Comparison of ENCODE assay signal across 9 mouse cellular contexts in genomic region chr1:120116106-120116505, GRCm38 (mm10). TPM values are rescaled to one million over a fixed set of nuclear protein-coding genes. Genes with fewer than 3 reads are reported as not detected.
DNase-seq lines count a peak whose midpoint lies in the region; ATAC-seq and TF ChIP-seq lines count a peak whose summit lies in the region.
"Had no signal": no experiment of that assay in that cellular context is flagged by ENCODE, and none has a peak within 500 bp of the region (broad histone marks: within the 10 kb centered on the region; RNA-seq: fewer than 3 reads in every experiment).

No protein-coding gene starts in this region.

- ATAC-seq in heart, postnatal 0 days (ENCODE audit: insufficient read depth, low read depth), result no peak
- no peak for ATAC-seq in midbrain, embryonic 14.5 days (ENCODE audit: low FRiP score, low TSS enrichment)
- ATAC-seq in inflammation-experienced regulatory T-cells, adult 6 months, result no peak
- no peak for ATAC-seq in granulocyte monocyte progenitor cell, adult 5-6 weeks (replicated peaks; ENCODE audit: poor library complexity, severe bottlenecking)

- no peaks in the 10 kb centered on the region for H3K27me3 ChIP-seq in heart, postnatal 0 days (ENCODE audit: control insufficient read depth, insufficient read depth, low read length)
- H3K27me3 ChIP-seq in midbrain, embryonic 14.5 days (ENCODE audit: control insufficient read depth, insufficient read depth, low read length), result no peaks in the 10 kb centered on the region

- H3K36me3 ChIP-seq in heart, postnatal 0 days (replicated peaks; ENCODE audit: control insufficient read depth, insufficient read depth, low read length), result peaks cover 65% of the 10 kb centered on the region
- H3K36me3 ChIP-seq in midbrain, embryonic 14.5 days (ENCODE audit: control insufficient read depth, insufficient read depth, low read length), result peaks cover 30% of the 10 kb centered on the region

- no peak overlapping the region for H3K4me2 ChIP-seq in heart, postnatal 0 days (ENCODE audit: low read depth, low read length)
- H3K4me2 ChIP-seq in midbrain, embryonic 14.5 days (ENCODE audit: low read length), result no peak overlapping the region

- WGBS in heart, postnatal 0 days, result 47% methylated on average over 11 of the region's 11 CpGs
- 91% methylated on average over 11 of the region's 11 CpGs for WGBS in midbrain, embryonic 14.5 days

- H3K27ac ChIP-seq in left cerebral cortex, adult 2 months, result peak overlapping the region; percentile 70
- H3K27ac ChIP-seq in heart, postnatal 0 days (ENCODE audit: low read depth), result peak overlapping the region; percentile 69
- peak overlapping the region; percentile 68 for H3K27ac ChIP-seq in midbrain, embryonic 14.5 days (replicated peaks; ENCODE audit: low read depth, low read length)

- no peaks in the 10 kb centered on the region for H3K9me3 ChIP-seq in heart, postnatal 0 days (replicated peaks; ENCODE audit: control insufficient read depth, low read length)
- H3K9me3 ChIP-seq in midbrain, embryonic 14.5 days (ENCODE audit: control insufficient read depth, low read length), result no peaks in the 10 kb centered on the region; the same call in 1 of the 2 replicates

- intact Hi-C loops in left cerebral cortex, adult 2 months (cut with DNase I), result no loop called here

- no peak for DNase-seq in left cerebral cortex, adult 2 months (ENCODE audit: extremely low spot score in 1 of 2, low spot score in 2 of 2)
- no peak for DNase-seq in left cerebral cortex, adult 18-20 months (ENCODE audit: low spot score in 2 of 2)
- DNase-seq in cerebellum, postnatal 14 days, result peak; percentile 36
- DNase-seq in heart, postnatal 0 days (ENCODE audit: low spot score), result peak; percentile 25
- no peak for DNase-seq in midbrain, embryonic 14.5 days
- no peak for DNase-seq in thymus, adult 18-20 months

- no peak for TF ChIP-seq CTCF in left cerebral cortex, adult 2 months (IDR thresholded peaks at IDR 0.05)
- TF ChIP-seq CTCF in heart, postnatal 0 days (IDR thresholded peaks at IDR 0.05; ENCODE audit: low read depth), result no peak

- TF ChIP-seq EP300 in heart, postnatal 0 days (IDR thresholded peaks at IDR 0.05; ENCODE audit: low read depth), result no peak

- H3K4me1 ChIP-seq in heart, postnatal 0 days (ENCODE audit: control insufficient read depth, insufficient read depth), result peaks cover 24% of the 10 kb centered on the region
- H3K4me1 ChIP-seq in midbrain, embryonic 14.5 days (ENCODE audit: control insufficient read depth, insufficient read depth, low read length), result peaks cover 6% of the 10 kb centered on the region

- H3K9ac ChIP-seq in heart, postnatal 0 days (replicated peaks; ENCODE audit: low read depth, low read length), result no peak overlapping the region; the same call in 1 of the 2 replicates
- no peak overlapping the region for H3K9ac ChIP-seq in midbrain, embryonic 14.5 days (replicated peaks; ENCODE audit: low read length)

- H3K4me3 ChIP-seq in left cerebral cortex, adult 2 months, result no peak overlapping the region
- H3K4me3 ChIP-seq in heart, postnatal 0 days (ENCODE audit: low read depth, low read length), result no peak overlapping the region
- no peak overlapping the region for H3K4me3 ChIP-seq in midbrain, embryonic 14.5 days (replicated peaks; ENCODE audit: low read depth, low read length)

RNA-seq across cellular contexts. Expression of gene Dbi, which starts 4.8 kb away (rescaled TPM):
- total RNA-seq in left cerebral cortex, adult 2 months (2021), result 100 to 1,000 TPM; 202 to 252 TPM
- total RNA-seq in left cerebral cortex, adult 18-20 months (2021), result 100 to 1,000 TPM; 254 to 257 TPM
- total RNA-seq in heart, postnatal 0 days (2014; rRNA removed; ENCODE audit: low replicate concordance), result 261 and 316 TPM in 2 replicates
- polyA plus RNA-seq in heart, postnatal 0 days (2015; fragmentation: Nextera tagmentation; extraction: Ambion mirVana), result 1,218 and 1,378 TPM in 2 replicates
- 759 and 1,068 TPM in 2 replicates for polyA plus RNA-seq in midbrain, embryonic 14.5 days (2014; fragmentation: Nextera tagmentation; extraction: Ambion mirVana)
- polyA plus RNA-seq in inflammation-experienced regulatory T-cells, adult 6 months (2017; shearing (Covaris generic)), result 100 to 1,000 TPM; 144 to 324 (median 146) TPM
- total RNA-seq in granulocyte monocyte progenitor cell, adult 5-6 weeks (2014; fragmentation: Nextera tagmentation), result 410 and 536 TPM in 2 replicates
- total RNA-seq in granulocyte monocyte progenitor cell, adult 5-6 weeks (2017), result 307 and 413 TPM in 2 replicates

RNA-seq across cellular contexts. Expression of gene 3110009E18Rik, which starts 4.9 kb away (rescaled TPM):
- total RNA-seq in left cerebral cortex, adult 2 months (2021), result 1 to 10 TPM; 6.3 to 6.8 TPM
- 1 to 10 TPM; 5.3 to 5.6 TPM for total RNA-seq in left cerebral cortex, adult 18-20 months (2021)
- total RNA-seq in heart, postnatal 0 days (2014; rRNA removed; ENCODE audit: low replicate concordance), result 11.5 TPM in 1 of 2 replicates, not detected in the other
- 11.3 and 11.4 TPM in 2 replicates for polyA plus RNA-seq in heart, postnatal 0 days (2015; fragmentation: Nextera tagmentation; extraction: Ambion mirVana)
- polyA plus RNA-seq in midbrain, embryonic 14.5 days (2014; fragmentation: Nextera tagmentation; extraction: Ambion mirVana), result 18.7 and 21.4 TPM in 2 replicates
- polyA plus RNA-seq in inflammation-experienced regulatory T-cells, adult 6 months (2017; shearing (Covaris generic)), result 10 to 100 TPM; 23.2 to 27.8 (median 23.7) TPM
- 11.4 and 12.2 TPM in 2 replicates for total RNA-seq in granulocyte monocyte progenitor cell, adult 5-6 weeks (2014; fragmentation: Nextera tagmentation)
- total RNA-seq in granulocyte monocyte progenitor cell, adult 5-6 weeks (2017), result 2.2 and 4.5 TPM in 2 replicates

RNA-seq across cellular contexts. Expression of gene Tmem37, which starts 42.2 kb away (rescaled TPM):
- 1 to 10 TPM; 1.6 to 2.5 TPM for total RNA-seq in left cerebral cortex, adult 2 months (2021)
- 1 to 10 TPM in 1 of 2 experiments, under 1 TPM in 1; 0.94 to 2.0 TPM for total RNA-seq in left cerebral cortex, adult 18-20 months (2021)
- 0.23 and 7.8 TPM in 2 replicates for total RNA-seq in heart, postnatal 0 days (2014; rRNA removed; ENCODE audit: low replicate concordance)
- 6.8 and 6.9 TPM in 2 replicates for polyA plus RNA-seq in heart, postnatal 0 days (2015; fragmentation: Nextera tagmentation; extraction: Ambion mirVana)
- polyA plus RNA-seq in midbrain, embryonic 14.5 days (2014; fragmentation: Nextera tagmentation; extraction: Ambion mirVana), result 3.1 and 7.4 TPM in 2 replicates
- polyA plus RNA-seq in inflammation-experienced regulatory T-cells, adult 6 months (2017; shearing (Covaris generic)), result 1 to 10 TPM in 1 of 3 experiments, under 1 TPM in 2; 0.86 to 4.5 (median 0.91) TPM
- 1.3 TPM in 1 of 2 replicates, not detected in the other for total RNA-seq in granulocyte monocyte progenitor cell, adult 5-6 weeks (2014; fragmentation: Nextera tagmentation)
- total RNA-seq in granulocyte monocyte progenitor cell, adult 5-6 weeks (2017), result 0.65 TPM in 1 of 2 replicates, not detected in the other
- total RNA-seq: neutrophil, adult 5-6 weeks had no signal

Comparison
In these comparisons a context has a peak if more than half of its experiments do, and no peak if none do; other contexts are left out.
1. DNase-seq: peak in cerebellum, postnatal 14 days (2 of 2) and heart, postnatal 0 days (single experiment); none in left cerebral cortex, adult 2 months (0 of 2), left cerebral cortex, adult 18-20 months (0 of 2), midbrain, embryonic 14.5 days (single experiment) and thymus, adult 18-20 months (0 of 2).
2. Peak in every context shown above with its lines, with median percentiles within 50 percentile points of each other: H3K27ac ChIP-seq.